ENCODE assay signal across 8 mouse cellular contexts in the genomic region with DNA sequence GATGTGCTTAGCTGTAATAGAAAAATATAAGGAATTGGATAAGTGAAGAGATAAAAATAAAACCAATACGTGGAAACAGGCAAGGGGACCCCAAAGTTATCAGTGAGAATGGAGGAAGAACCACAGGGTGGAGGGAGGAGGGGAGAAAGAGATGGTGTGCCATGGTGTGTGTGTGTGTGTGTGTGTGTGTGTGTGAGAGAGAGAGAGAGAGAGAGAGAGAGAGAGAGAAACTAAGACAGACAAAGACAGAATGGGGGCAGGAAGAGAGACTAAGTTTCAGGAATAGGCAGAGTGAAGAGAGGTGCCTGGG. TPM values are rescaled to one million over a fixed set of nuclear protein-coding genes. Genes with fewer than 3 reads are reported as not detected.
DNase-seq lines count a peak whose midpoint lies in the region; ATAC-seq and TF ChIP-seq lines count a peak whose summit lies in the region.

No protein-coding gene starts in this region.

- no peak for ATAC-seq in heart, embryonic 11.5 days (replicated peaks; ENCODE audit: insufficient number of reproducible peaks, low FRiP score, low TSS enrichment)
- ATAC-seq in megakaryocyte, adult 5-6 weeks (ENCODE audit: poor library complexity, severe bottlenecking) = 0 out of 2 replicates have a peak, but pooled peaks have one; percentile 2

- no peak for DNase-seq in heart, adult 9 months (ENCODE audit: low spot score in 2 of 2)
- DNase-seq in hindbrain, embryonic 10.5 days (ENCODE audit: low spot score) = no peak
- DNase-seq in thymus, postnatal 4 days = no peak
- DNase-seq in spleen, postnatal 10 days (ENCODE audit: low spot score in 2 of 2) = no peak
- DNase-seq in Muller cell, postnatal 12 days (ENCODE audit: inconsistent ontology term) = no peak

- 7% methylated on average over 1 of the region's 1 CpGs for WGBS in heart, embryonic 11.5 days (ENCODE audit: insufficient replicate concordance)
- 29% methylated on average over 1 of the region's 1 CpGs for WGBS in hindbrain, embryonic 10.5 days

- no peaks in the 10 kb centered on the region for H3K4me1 ChIP-seq in heart, embryonic 11.5 days (ENCODE audit: control insufficient read depth, insufficient read depth, low read length)
- H3K4me1 ChIP-seq in ES-Bruce4 (ENCODE audit: control insufficient read depth, insufficient read depth, low read length) = no peaks in the 10 kb centered on the region
- peaks cover 13% of the 10 kb centered on the region for H3K4me1 ChIP-seq in hindbrain, embryonic 10.5 days (replicated peaks)

- peak overlapping the region; percentile 83 for H3K27ac ChIP-seq in heart, embryonic 11.5 days (ENCODE audit: low read depth, low read length)
- H3K27ac ChIP-seq in ES-Bruce4 (ENCODE audit: insufficient read depth, low read length) = no peak overlapping the region
- peak overlapping the region; percentile 88 for H3K27ac ChIP-seq in hindbrain, embryonic 10.5 days

- no peak for TF ChIP-seq EP300 in ES-Bruce4 (IDR thresholded peaks at IDR 0.05; ENCODE audit: insufficient read depth, low read depth, low read length)

- peak overlapping the region; percentile 52 for H3K4me3 ChIP-seq in heart, embryonic 11.5 days (ENCODE audit: low read depth, low read length)
- H3K4me3 ChIP-seq in ES-Bruce4 (ENCODE audit: low read depth, low read length) = no peak overlapping the region
- H3K4me3 ChIP-seq in hindbrain, embryonic 10.5 days = peak overlapping the region; percentile 65

- H3K9ac ChIP-seq in heart, embryonic 11.5 days (ENCODE audit: low read depth, low read length) = peak overlapping the region; percentile 81
- H3K9ac ChIP-seq in ES-Bruce4 (ENCODE audit: low read depth, poor library complexity, severe bottlenecking) = peak overlapping the region; percentile 52; the same call in 1 of the 2 replicates

- no peaks in the 10 kb centered on the region for H3K36me3 ChIP-seq in heart, embryonic 11.5 days (ENCODE audit: control insufficient read depth, insufficient read depth, low read length)
- H3K36me3 ChIP-seq in ES-Bruce4 (ENCODE audit: control insufficient read depth, insufficient read depth, low read length, poor library complexity, severe bottlenecking) = no peaks in the 10 kb centered on the region
- H3K36me3 ChIP-seq in hindbrain, embryonic 10.5 days = no peaks in the 10 kb centered on the region

- H3K27me3 ChIP-seq in heart, embryonic 11.5 days (ENCODE audit: control insufficient read depth, insufficient read depth, low read length) = no peaks in the 10 kb centered on the region
- peaks cover 4% of the 10 kb centered on the region; the same call in 1 of the 2 replicates for H3K27me3 ChIP-seq in ES-Bruce4 (ENCODE audit: control insufficient read depth, insufficient read depth, low read length, poor library complexity, severe bottlenecking)
- H3K27me3 ChIP-seq in hindbrain, embryonic 10.5 days (ENCODE audit: insufficient read depth, poor library complexity, severe bottlenecking) = peaks cover 8% of the 10 kb centered on the region; the same call in 1 of the 2 replicates

- H3K4me2 ChIP-seq in heart, embryonic 11.5 days = peak overlapping the region; percentile 80

- H3K9me3 ChIP-seq in heart, embryonic 11.5 days (replicated peaks; ENCODE audit: control insufficient read depth, low read length) = no peaks in the 10 kb centered on the region
- H3K9me3 ChIP-seq in ES-Bruce4 (replicated peaks; ENCODE audit: control insufficient read depth, insufficient read depth, low read length, poor library complexity, severe bottlenecking) = no peaks in the 10 kb centered on the region
- no peaks in the 10 kb centered on the region for H3K9me3 ChIP-seq in hindbrain, embryonic 10.5 days

- no peak for TF ChIP-seq POLR2A in ES-Bruce4 (IDR thresholded peaks at IDR 0.05; ENCODE audit: insufficient read depth, low read length)

- TF ChIP-seq CTCF in ES-Bruce4 (IDR thresholded peaks at IDR 0.05; ENCODE audit: low read depth, low read length) = no peak

RNA-seq across cellular contexts. Expression of a gene that starts 11.4 kb away (rescaled TPM):
- polyA plus RNA-seq in heart, embryonic 11.5 days (2014; fragmentation: Nextera tagmentation; extraction: Ambion mirVana) = 24.1 and 29.9 TPM in 2 replicates
- 23.1 and 29.0 TPM in 2 replicates for polyA plus RNA-seq in ES-Bruce4 (2011; ENCODE audit: insufficient read depth, insufficient read length, low read depth, missing spikeins)
- 31.8 and 32.1 TPM in 2 replicates for polyA plus RNA-seq in hindbrain, embryonic 10.5 days (2016; fragmentation: Nextera tagmentation; extraction: Ambion mirVana)
- 9.1 and 9.7 TPM in 2 replicates for total RNA-seq in megakaryocyte, adult 5-6 weeks (2015)
- total RNA-seq in megakaryocyte, adult 5-6 weeks (2017) = 6.9 and 7.0 TPM in 2 replicates
